Mouse (Mus musculus): ENCODE results near the gene Carf. TPM values are rescaled to one million over a fixed set of nuclear protein-coding genes. Genes with fewer than 3 reads are reported as not detected.
"Not testable (repeated sequence)": the region's sequence is repeated elsewhere in the genome, so short reads cannot be mapped to it uniquely, and the experiment has no call there.

The Carf gene
- 1 to 10 TPM; 5.5 to 6.6 TPM for total RNA-seq (2021)
- long read RNA-seq, experiment 1, partial matches to known transcripts: 0 of 4 reads
- long read RNA-seq, experiment 1, other reads (novel, unspliced or antisense): 4 of 4 reads
- long read RNA-seq, experiment 2, partial matches to known transcripts: 0 of 1 reads
- long read RNA-seq, experiment 2, other reads (novel, unspliced or antisense): 1 of 1 reads

DNA sequence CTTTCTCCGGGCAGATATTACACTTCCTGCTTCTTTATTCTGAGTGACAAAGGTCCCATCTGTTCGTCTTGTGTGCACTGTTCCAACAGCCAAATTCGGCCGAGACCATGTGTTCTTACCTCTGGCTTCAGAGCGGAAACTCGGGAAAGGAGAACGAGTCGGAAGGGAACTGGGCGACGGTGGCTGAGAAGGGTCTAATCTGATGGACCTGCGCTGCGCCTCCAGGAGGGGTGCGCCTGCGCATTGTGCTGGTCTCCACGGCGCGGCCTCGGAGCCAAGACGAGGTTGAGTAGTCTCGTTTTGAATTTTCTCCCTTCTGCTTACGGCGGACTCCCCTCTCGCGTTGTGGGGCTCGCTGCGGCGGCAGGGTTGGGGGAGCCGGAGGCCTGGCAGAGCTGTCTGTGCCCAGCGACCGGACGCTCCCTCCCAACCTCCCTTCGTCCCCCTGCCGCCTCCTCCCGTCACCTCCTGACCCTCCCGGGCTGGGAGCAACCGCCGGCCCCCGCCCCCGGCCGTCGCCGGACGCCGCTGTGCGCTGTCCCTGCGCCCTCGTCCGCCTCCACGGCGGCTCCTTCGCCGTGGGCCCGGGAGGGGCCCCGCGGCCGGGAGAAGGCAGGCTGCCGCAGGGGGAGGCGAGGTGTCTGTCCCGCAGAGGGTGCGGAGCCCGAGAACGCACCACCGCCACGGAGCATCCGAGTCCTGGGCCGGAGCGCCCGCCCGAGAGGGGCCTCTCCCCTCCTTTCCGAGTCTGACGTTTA lies at the start of gene Carf, which contains the start of gene Wdr12:
Carf (plus strand) TSS at position 224 of the 758 bp plus-strand sequence.
Wdr12 (minus strand) TSS at position 622 of the 758 bp plus-strand sequence.
- DNase-seq: peak; percentile 97 to 98

- DNase-seq: no peak
These were observed 43.4 kb upstream of the Carf start for GRCm38 (mm10) chr1:60054659-60055058.

GRCm38 (mm10) chr1:60056310-60056709 lies 41.7 kb upstream of the Carf start:
- DNase-seq: no peak

DNA sequence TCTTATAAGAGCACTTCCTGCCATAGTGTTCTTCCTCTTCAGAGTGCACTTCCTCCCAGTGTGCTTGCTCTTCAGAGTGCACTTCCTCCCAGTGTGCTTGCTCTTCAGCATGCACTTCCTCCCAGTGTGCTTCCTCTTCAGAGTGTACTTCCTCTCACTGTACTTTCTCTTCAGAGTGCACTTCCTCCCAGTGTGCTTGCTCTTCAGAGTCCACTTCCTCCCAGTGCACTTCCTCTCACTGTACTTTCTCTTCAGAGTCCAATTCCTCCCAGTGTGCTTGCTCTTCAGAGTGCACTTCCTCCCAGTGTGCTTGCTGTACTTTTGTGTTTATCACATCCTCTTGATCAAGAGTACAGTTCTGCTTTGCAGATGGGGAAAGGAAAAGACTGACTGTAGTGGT lies 27.3 kb upstream of the Carf start:
- DNase-seq: peak in 1 of 2 experiments; percentile 1

- DNase-seq: no peak
These were observed 23.1 kb upstream of the Carf start for GRCm38 (mm10) chr1:60074935-60075334.

DNA sequence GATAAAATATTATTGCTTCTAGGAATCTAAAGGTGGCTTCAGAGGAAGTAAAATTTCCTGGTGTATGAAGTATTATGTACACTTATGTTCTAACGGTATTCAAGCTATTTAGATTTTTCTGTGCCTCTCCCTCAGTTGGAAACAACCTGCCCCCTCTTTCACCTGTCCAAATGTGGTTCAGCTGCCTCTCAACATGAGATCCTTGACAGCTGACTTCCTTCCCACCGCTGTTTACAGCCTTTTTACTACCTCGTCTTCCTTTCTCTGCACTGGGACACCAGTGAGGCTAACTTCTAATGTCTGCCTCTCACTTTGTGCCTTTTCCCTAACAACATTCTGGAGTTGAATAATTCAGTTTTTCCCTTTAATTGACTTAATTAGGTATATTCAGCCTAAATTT lies 22.5 kb upstream of the Carf start:
- DNase-seq: no peak

GRCm38 (mm10) chr1:60076411-60076810 lies 21.6 kb upstream of the Carf start:
- no peak for DNase-seq

DNA sequence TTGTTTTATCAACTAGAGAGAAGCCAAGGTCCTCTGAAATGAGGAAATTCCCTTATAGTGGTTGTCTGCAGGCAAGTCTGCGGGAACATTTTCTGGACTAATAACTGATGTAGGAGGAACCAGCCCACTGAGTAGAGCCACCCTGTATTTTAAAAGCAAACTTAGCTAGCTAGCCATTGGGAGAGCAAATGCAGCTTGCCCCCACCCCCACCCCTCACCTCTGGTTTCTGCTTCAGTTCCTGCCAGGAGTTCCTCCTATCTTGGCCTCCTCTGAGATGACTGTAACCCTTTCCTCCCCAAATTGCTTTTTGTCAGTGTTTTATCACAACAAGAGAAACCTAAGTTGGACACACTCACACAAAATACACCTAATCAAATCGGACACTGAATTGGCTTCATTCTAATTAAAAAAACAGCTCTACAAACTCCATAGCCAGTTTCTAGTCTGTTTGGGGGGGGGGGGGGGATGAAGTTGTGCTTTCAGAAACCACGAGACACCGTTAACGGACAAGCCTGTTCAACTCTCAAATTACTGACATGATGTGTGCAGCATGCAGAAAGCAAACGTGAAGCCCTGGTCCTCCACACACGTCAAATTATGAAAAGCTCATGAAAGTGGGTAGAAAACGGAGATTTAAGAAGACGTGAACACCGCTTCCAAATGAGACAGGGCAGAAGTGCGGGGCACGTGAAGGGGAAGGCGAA lies 1.3 kb upstream of the Carf start:
- DNase-seq: peak in 1 of 2 experiments; percentile 4

DNA sequence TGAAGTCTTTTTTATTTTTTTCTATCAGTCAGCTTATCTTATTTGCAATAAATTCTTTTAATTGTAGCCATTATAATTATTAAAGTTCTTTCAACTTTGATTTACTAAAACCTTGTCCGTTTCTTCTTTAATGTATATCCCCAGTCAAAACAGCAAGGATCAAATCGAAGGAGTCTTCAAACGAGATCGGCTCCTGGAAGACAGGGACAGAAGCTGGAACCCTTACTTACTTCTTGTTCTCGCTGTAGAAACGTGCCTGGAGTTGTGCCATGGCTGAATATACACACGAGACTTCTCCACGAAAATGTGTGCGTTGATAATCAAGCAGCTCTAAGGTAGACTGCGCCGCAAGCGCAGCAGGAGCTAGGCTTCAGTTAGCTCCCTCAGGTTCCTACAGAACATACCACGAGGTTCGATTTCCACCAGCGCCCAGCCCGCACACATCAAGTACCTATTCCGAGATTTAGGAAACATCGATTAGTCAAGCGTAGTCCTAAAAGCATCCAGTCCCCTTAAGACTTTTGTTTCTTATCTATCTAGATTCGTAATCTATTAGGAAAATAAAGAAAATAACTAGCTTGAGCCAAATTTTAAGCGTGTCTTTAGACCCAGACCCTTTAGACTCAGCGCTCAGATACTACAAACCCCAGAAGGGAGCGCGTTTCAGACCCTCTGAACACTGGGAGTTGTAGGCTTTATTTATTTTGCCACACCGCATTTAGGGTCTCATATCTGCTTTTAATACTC lies 597 bp upstream of the Carf start:
- DNase-seq: peak; percentile 68 to 81

- DNase-seq: no peak
These were observed 792 bp downstream of the Carf start for GRCm38 (mm10) chr1:60098839-60099238.

- DNase-seq: no peak
These were observed 6.5 kb downstream of the Carf start for GRCm38 (mm10) chr1:60104582-60104981.

DNA sequence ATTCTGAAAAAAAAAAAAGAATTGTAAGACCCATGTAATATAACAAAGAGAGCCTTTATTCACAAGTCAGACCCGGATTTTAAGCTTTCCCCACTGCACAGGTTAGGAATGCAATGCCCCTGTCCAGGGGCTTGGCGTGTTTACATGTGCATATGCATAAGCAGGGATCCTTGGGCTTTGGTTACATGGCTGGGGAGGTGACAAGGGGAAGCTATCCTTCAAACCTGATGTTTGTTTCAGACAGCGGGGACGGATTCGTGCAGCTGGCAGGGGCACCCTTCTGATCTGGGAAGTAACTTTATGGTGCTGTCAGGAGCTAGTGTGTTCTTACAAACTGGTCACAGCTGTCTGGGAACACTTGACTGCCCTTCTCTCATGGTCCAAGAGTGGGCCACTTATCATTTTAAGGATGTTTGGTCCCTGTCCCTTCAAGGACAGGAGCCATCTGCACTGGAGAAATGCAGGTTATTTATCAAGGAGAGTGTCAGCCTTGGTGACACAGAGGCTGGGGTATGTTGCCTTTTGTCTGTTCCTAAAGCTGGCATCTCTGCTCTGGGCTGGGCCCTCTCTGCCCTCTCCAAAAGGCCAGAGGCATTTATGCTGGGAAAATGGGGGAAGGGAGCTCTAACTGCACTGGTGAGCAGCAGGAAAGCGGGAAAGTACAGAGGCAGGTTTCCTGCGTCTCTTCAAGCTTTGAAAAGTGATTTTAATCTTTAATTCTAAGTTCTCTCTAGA lies 19.8 kb downstream of the Carf start:
- no peak for DNase-seq

DNA sequence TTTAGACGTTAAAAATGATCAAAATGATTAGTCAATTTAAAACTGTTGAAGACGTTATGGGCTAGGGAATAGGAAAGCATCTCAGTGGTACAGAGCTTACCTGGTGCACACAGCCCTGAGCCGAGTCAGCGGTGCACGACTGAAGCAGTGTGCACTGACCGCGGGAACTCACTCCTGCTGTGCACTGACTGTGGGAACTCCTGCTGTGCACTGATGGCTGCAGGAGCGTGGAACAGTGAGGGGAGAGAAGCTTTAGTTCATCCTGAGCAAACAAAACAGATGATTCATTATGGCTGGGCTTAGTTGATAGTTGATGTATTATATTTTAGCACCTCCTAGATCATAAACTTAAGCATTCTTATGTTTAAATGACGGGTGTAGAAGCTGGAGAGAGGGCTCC lies 39.3 kb downstream of the Carf start:
- DNase-seq: no peak

GRCm38 (mm10) chr1:60152700-60153099 lies 54.7 kb downstream of the Carf start:
- no peak for DNase-seq

DNA sequence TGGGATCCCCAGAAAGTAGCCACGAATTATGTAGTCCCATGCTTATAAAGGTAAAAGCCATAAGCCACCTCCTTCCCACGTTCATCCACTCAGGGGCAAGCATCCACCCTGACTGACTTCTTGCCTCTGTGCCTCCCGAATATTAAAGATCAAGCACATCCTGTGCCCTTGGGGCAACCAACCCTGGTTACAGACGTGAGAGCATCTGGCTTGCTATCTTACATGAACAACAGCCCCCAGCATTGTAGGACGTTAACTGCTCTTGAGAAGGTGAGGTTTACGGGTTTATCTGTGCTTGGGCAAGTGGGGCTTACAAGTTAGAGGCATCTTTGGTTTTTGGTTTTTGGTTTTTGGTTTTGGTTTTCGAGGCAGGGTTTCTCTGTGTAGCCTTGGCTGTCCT lies 58.6 kb downstream of the Carf start:
- DNase-seq: no peak

- DNase-seq: peak; percentile 74 to 85
These were observed 60.4 kb downstream of the Carf start for GRCm38 (mm10) chr1:60158411-60158810.

DNA sequence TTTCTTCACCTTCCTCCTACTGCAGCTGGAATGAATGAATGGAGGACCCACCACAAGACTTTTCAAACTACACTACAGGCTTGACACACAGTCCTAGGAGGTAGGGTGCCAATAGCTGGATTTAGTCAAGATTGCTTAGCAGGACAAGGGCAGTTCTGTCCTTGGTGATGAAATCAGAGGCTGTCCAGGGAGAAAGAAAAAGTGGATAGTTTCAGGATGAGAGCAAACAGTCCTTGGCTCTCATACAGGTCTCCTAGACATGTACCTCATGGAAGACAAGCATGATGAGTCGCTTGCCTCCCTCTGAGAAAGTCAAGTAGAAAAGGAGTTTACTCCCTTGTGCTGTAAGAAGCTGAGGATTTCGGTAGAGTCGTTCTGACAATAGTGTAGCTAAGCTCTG lies 65.6 kb downstream of the Carf start:
- no peak for DNase-seq

- DNase-seq: peak; percentile 55 to 72
These were observed 71.6 kb downstream of the Carf start for GRCm38 (mm10) chr1:60169626-60170025.

- no peak for DNase-seq
These were observed 72.2 kb downstream of the Carf start for GRCm38 (mm10) chr1:60170251-60170650.

DNA sequence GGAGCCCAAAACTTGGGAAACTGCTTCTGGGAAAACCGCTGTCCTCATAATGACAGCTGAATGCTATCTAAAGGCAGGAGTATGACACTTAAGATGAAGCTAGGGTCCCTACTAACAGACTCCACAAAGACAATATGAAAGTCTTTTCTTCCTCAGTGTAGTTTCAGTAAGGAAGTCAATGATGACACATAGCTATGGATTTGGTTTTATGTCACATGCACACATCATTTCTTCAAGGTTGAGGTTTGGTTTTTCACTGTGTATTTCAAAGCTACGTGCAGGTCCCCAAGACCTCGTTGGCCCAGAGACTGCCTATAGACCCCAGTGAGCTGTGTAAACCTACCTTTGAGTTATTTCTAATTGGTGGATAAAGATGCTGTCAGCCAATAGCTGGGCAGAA lies 75.1 kb downstream of the Carf start:
- no peak for DNase-seq

- not testable (repeated sequence) for DNase-seq
These were observed 79.8 kb downstream of the Carf start for GRCm38 (mm10) chr1:60177814-60178213.

DNA sequence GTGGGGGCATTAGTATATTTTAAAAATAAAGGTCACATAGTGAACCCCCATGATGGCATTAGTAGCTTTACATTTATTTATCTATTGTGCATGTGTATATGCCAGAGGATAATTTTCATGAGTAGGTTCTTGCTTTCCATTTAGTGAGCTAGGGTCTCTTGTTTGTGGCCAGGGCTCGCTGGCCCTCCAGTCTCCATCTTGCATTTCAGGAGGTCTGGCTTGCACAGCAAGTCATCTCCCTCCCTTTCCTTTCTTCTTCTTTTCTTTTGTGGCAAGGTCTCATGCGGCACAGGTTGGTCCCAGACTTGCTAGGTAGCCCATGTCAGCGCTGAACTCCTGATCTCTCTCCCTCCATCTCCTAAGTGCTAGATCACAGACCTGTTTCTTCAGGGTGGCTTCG lies 81.3 kb downstream of the Carf start:
- DNase-seq: no peak
